Mouse (Mus musculus) left cerebral cortex, adult 18-20 months (tissue): ENCODE data around the gene Mrvi1. TPM values are rescaled to one million over a fixed set of nuclear protein-coding genes. Genes with fewer than 3 reads are reported as not detected.
"Not testable (repeated sequence)": the region's sequence is repeated elsewhere in the genome, so short reads cannot be mapped to it uniquely, and the experiment has no call there.

Source experiments
- DNase-seq, 2 experiments: peaks; one replicate each; pipeline ENCODE4 v3.0.0; 2021 to 2022; ENCODE audit warnings: low spot score in 2 of 2, mixed read lengths in 1 of 2
- total RNA-seq, 2 experiments: library from RNA; stranded (reverse); gene quantifications; 2 replicates each; pipeline ENCODE4 v1.2.3; 2021

Gene Mrvi1
- total RNA-seq, 2 experiments from 2014 or later, result 2.7 to 3.3 TPM

GRCm38 (mm10) chr7:110944321-110944720 lies 37.9 kb downstream of the Mrvi1 start:
- no peak for DNase-seq

GRCm38 (mm10) chr7:110941701-110942530 lies 40.3 kb downstream of the Mrvi1 start:
- no peak for DNase-seq

GRCm38 (mm10) chr7:110941116-110941521 lies 41.1 kb downstream of the Mrvi1 start:
- no peak for DNase-seq

- DNase-seq, result no peak
Measured at GRCm38 (mm10) chr7:110935815-110936762, 46.2 kb downstream of the Mrvi1 start.

GRCm38 (mm10) chr7:110933999-110934398 lies 48.3 kb downstream of the Mrvi1 start:
- DNase-seq, result no peak

GRCm38 (mm10) chr7:110933329-110933728 lies 48.9 kb downstream of the Mrvi1 start:
- no peak for DNase-seq

- peak; percentile 23 to 36 for DNase-seq
Measured at GRCm38 (mm10) chr7:110930118-110930854, 52.0 kb downstream of the Mrvi1 start.

- DNase-seq, result no peak
Measured at GRCm38 (mm10) chr7:110926562-110926961, 55.7 kb downstream of the Mrvi1 start.

GRCm38 (mm10) chr7:110920331-110921261 lies 61.7 kb downstream of the Mrvi1 start:
- no peak for DNase-seq

- DNase-seq, result no peak
Measured at GRCm38 (mm10) chr7:110919721-110920120, 62.5 kb downstream of the Mrvi1 start.

- DNase-seq, result no peak
Measured at GRCm38 (mm10) chr7:110915913-110916312, 66.3 kb downstream of the Mrvi1 start.

GRCm38 (mm10) chr7:110914531-110914930 lies 67.7 kb downstream of the Mrvi1 start:
- no peak for DNase-seq

- DNase-seq, result no peak
Measured at GRCm38 (mm10) chr7:110913754-110914153, 68.5 kb downstream of the Mrvi1 start.

- DNase-seq, result no peak
Measured at GRCm38 (mm10) chr7:110908209-110909144, 73.8 kb downstream of the Mrvi1 start.

GRCm38 (mm10) chr7:110906566-110906965 lies 75.7 kb downstream of the Mrvi1 start:
- DNase-seq, result no peak

- DNase-seq, result no peak
Measured at GRCm38 (mm10) chr7:110903226-110903625, 79.0 kb downstream of the Mrvi1 start.

GRCm38 (mm10) chr7:110897202-110897601 lies 85.1 kb downstream of the Mrvi1 start:
- DNase-seq, result no peak

- no peak for DNase-seq
Measured at GRCm38 (mm10) chr7:110896453-110896852, 85.8 kb downstream of the Mrvi1 start.

- not testable (repeated sequence) for DNase-seq
Measured at GRCm38 (mm10) chr7:110895772-110896171, 86.5 kb downstream of the Mrvi1 start.
